Mouse (Mus musculus): ENCODE measurements around the gene Sept9. TPM values are rescaled to one million over a fixed set of nuclear protein-coding genes. Genes with fewer than 3 reads are reported as not detected.

Sept9 gene
- polyA plus RNA-seq, 1 experiment from 2014 or later = 126 TPM

DNA sequence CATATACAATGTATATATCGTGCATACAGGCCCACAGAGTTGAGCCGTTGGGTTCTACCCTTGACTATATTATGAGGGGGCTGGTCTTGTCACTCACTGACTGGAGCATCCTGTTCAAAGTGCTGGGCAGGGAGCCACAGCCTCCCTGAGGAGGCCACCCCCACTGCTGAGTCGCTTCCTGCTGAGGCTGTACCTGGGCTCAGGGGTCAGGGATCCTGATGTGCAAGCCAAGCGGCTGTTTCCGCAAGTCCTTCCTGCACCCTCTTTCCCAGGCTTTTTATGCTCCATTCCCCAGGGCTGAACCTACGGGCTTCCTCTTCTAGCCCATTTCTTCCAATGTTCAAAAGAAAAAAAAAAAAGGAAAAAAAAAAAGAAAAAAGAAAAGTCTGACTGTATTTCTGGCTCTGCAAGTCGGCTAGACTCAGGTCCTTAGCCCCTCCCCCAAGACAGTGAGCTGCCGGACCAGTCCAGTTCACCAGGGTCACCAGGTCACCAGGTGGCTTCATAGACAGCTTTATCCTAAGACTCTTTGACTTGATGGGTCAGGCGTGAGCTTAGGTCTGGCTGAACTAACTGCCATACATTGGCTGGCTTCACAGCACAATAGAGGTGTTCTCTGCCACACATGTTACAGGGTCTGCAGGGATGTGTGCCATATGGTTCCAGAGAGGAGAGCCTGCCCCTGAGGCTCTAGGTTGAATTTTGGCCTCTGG lies 63.8 kb downstream of the Sept9 start:
- H3K4me1 ChIP-seq = peaks cover 53% of the 10 kb centered on the region
- no peak for ATAC-seq (replicated peaks; ENCODE audit: low FRiP score)
- no peak overlapping the region for H3K9ac ChIP-seq
- 45% methylated on average over 9 of the region's 9 CpGs for WGBS
- no peak overlapping the region for H3K4me2 ChIP-seq
- no peaks in the 10 kb centered on the region for H3K36me3 ChIP-seq
- H3K4me3 ChIP-seq (replicated peaks) = no peak overlapping the region
- no peaks in the 10 kb centered on the region for H3K9me3 ChIP-seq (replicated peaks)
- H3K27me3 ChIP-seq = no peaks in the 10 kb centered on the region
- H3K27ac ChIP-seq = peak overlapping the region; percentile 93

GRCm38 (mm10) chr11:117264162-117265021 lies 64.9 kb downstream of the Sept9 start:
- ATAC-seq (replicated peaks; ENCODE audit: low FRiP score) = no peak
- Histone ChIP-seq H3K4me2 (peak overlapping the region; percentile 89), H3K9ac (no peak overlapping the region), H3K27me3 (no peaks in the 10 kb centered on the region), H3K4me1 (peaks cover 65% of the 10 kb centered on the region), H3K9me3 (replicated peaks) (no peaks in the 10 kb centered on the region), H3K27ac (peak overlapping the region; percentile 93), H3K4me3 (replicated peaks) (no peak overlapping the region), H3K36me3 (no peaks in the 10 kb centered on the region)
- 64% methylated on average over 13 of the region's 13 CpGs for WGBS

GRCm38 (mm10) chr11:117265270-117265980 lies 66.0 kb downstream of the Sept9 start:
- H3K27me3 ChIP-seq = no peaks in the 10 kb centered on the region
- H3K4me2 ChIP-seq = peak overlapping the region; percentile 89
- ATAC-seq (replicated peaks; ENCODE audit: low FRiP score) = peak; percentile 67
- H3K36me3 ChIP-seq = no peaks in the 10 kb centered on the region
- peak overlapping the region; percentile 72 for H3K4me3 ChIP-seq (replicated peaks)
- H3K9me3 ChIP-seq (replicated peaks) = no peaks in the 10 kb centered on the region
- H3K27ac ChIP-seq = peak overlapping the region; percentile 93
- H3K4me1 ChIP-seq = peaks cover 73% of the 10 kb centered on the region
- 3% methylated on average over 18 of the region's 18 CpGs for WGBS
- H3K9ac ChIP-seq = peak overlapping the region; percentile 79

- Histone ChIP-seq H3K27ac (peak overlapping the region; percentile 93), H3K9ac (peak overlapping the region; percentile 79), H3K27me3 (no peaks in the 10 kb centered on the region), H3K9me3 (replicated peaks) (no peaks in the 10 kb centered on the region), H3K4me3 (replicated peaks) (peak overlapping the region; percentile 72), H3K4me2 (peak overlapping the region; percentile 89), H3K4me1 (peaks cover 74% of the 10 kb centered on the region), H3K36me3 (no peaks in the 10 kb centered on the region)
- under 1% methylated on average over 64 of the region's 69 CpGs for WGBS
- peak; percentile 88 for ATAC-seq (replicated peaks; ENCODE audit: low FRiP score)
These were observed 66.8 kb downstream of the Sept9 start for GRCm38 (mm10) chr11:117265981-117266905.

- Histone ChIP-seq H3K4me1 (peaks cover 83% of the 10 kb centered on the region), H3K9ac (peak overlapping the region; percentile 79), H3K4me3 (replicated peaks) (peak overlapping the region; percentile 72)
These were observed 67.7 kb downstream of the Sept9 start for GRCm38 (mm10) chr11:117266906-117267721.

DNA sequence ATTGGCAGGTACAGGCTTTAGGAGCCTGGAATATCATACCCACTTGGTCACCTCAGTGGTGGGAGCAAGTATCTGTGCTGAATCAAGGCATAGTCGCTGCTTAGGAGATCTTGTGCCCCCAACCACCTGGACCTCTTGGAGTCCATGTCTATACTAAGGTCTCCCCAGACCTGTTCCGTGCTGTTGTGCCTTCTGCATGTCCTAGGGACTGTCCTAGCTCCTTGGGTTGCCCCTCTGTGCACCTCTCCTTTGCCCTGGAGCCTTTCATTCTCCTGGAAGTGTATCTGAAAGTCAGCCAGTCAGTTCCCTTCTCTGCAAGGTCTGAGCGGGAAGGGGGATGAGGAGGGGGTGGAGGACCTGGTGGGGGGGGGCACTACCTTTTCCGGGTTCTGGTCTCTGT lies 68.4 kb downstream of the Sept9 start:
- H3K27ac ChIP-seq = peak overlapping the region; percentile 93
- H3K4me2 ChIP-seq = peak overlapping the region; percentile 89
- H3K9me3 ChIP-seq (replicated peaks) = no peaks in the 10 kb centered on the region
- H3K4me1 ChIP-seq = peaks cover 82% of the 10 kb centered on the region
- peak overlapping the region; percentile 72 for H3K4me3 ChIP-seq (replicated peaks)
- WGBS = 12% methylated on average over 4 of the region's 4 CpGs
- ATAC-seq (replicated peaks; ENCODE audit: low FRiP score) = 0 out of 2 replicates have a peak, but pooled peaks have one; percentile 0
- H3K9ac ChIP-seq = peak overlapping the region; percentile 79
- H3K27me3 ChIP-seq = no peaks in the 10 kb centered on the region
- no peaks in the 10 kb centered on the region for H3K36me3 ChIP-seq

More at GRCm38 (mm10) chr11:117266906-117267721, 67.7 kb downstream of the Sept9 start:
- Histone ChIP-seq H3K27me3 (no peaks in the 10 kb centered on the region), H3K36me3 (no peaks in the 10 kb centered on the region), H3K9me3 (replicated peaks) (no peaks in the 10 kb centered on the region), H3K27ac (peak overlapping the region; percentile 93), H3K4me2 (peak overlapping the region; percentile 89)
- peak; percentile 62 for ATAC-seq (replicated peaks; ENCODE audit: low FRiP score)
- WGBS = under 1% methylated on average over 32 of the region's 37 CpGs

GRCm38 (mm10) chr11:117268304-117268956 lies 69.0 kb downstream of the Sept9 start:
- no peaks in the 10 kb centered on the region for H3K27me3 ChIP-seq
- 48% methylated on average over 10 of the region's 10 CpGs for WGBS
- peak overlapping the region; percentile 79 for H3K9ac ChIP-seq
- H3K36me3 ChIP-seq = no peaks in the 10 kb centered on the region
- peak overlapping the region; percentile 72 for H3K4me3 ChIP-seq (replicated peaks)
- H3K9me3 ChIP-seq (replicated peaks) = no peaks in the 10 kb centered on the region
- H3K27ac ChIP-seq = peak overlapping the region; percentile 93
- ATAC-seq (replicated peaks; ENCODE audit: low FRiP score) = no peak
- peaks cover 83% of the 10 kb centered on the region for H3K4me1 ChIP-seq
- H3K4me2 ChIP-seq = peak overlapping the region; percentile 89

- no peak overlapping the region for H3K4me3 ChIP-seq (replicated peaks)
- H3K4me2 ChIP-seq = peak overlapping the region; percentile 89
- H3K27me3 ChIP-seq = no peaks in the 10 kb centered on the region
- H3K36me3 ChIP-seq = no peaks in the 10 kb centered on the region
- H3K27ac ChIP-seq = peak overlapping the region; percentile 93; the same call in 1 of the 2 replicates
- ATAC-seq (replicated peaks; ENCODE audit: low FRiP score) = no peak
- H3K4me1 ChIP-seq = peaks cover 83% of the 10 kb centered on the region
- 36% methylated on average over 8 of the region's 8 CpGs for WGBS
- no peaks in the 10 kb centered on the region for H3K9me3 ChIP-seq (replicated peaks)
- no peak overlapping the region for H3K9ac ChIP-seq
These were observed 69.7 kb downstream of the Sept9 start for GRCm38 (mm10) chr11:117269053-117269702.

DNA sequence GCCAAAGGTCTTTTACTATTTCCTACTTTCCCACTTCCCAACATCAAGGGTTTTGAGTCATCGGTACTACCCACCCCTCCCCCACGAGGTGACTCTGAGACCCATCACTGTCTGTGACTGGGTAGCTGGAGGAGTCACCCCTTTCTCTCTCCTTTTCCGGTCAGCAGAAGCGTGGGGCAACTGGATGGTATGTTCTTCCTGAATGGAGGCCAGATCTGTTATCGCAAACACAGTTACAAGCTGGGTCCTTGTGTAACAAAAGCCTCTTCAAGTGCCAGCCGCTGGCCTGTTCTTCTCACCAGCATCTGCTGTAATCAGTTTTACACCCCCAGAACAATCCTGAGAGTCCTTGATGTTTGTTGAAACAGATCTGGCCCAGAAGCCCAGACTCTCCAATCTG lies 70.5 kb downstream of the Sept9 start:
- H3K9me3 ChIP-seq (replicated peaks) = no peaks in the 10 kb centered on the region
- 23% methylated on average over 6 of the region's 6 CpGs for WGBS

More for the DNA sequence above, 70.5 kb downstream of the Sept9 start:
- H3K4me1 ChIP-seq = peaks cover 81% of the 10 kb centered on the region
- no peak overlapping the region for H3K9ac ChIP-seq
- peak overlapping the region; percentile 89; the same call in 1 of the 2 replicates for H3K4me2 ChIP-seq
- no peaks in the 10 kb centered on the region for H3K36me3 ChIP-seq
- no peaks in the 10 kb centered on the region for H3K27me3 ChIP-seq
- no peak overlapping the region for H3K4me3 ChIP-seq (replicated peaks)
- no peak for ATAC-seq (replicated peaks; ENCODE audit: low FRiP score)
- H3K27ac ChIP-seq = peak overlapping the region; percentile 42; the same call in 1 of the 2 replicates

Measured in kidney, embryonic 15.5 days (tissue).